Mouse (Mus musculus) midbrain, embryonic 12.5 days (tissue): Measurements from ENCODE around the gene Myof. TPM values are rescaled to one million over a fixed set of nuclear protein-coding genes. Genes with fewer than 3 reads are reported as not detected.

Source experiments
- ATAC-seq: fragments of 200-750 bp; cut with Nextera tagmentation; 2 replicates; pipeline ENCODE4 v1.8.0; 2017; ENCODE audit warnings: low read depth, moderate TSS enrichment, moderate library complexity; ENCODE audit not compliant: low FRiP score
- H3K27ac ChIP-seq: fragments of 300-500 bp; sonication (generic); replicated peaks from 2 replicates; pipeline ENCODE4 v1.5.1; 2016; ENCODE audit warnings: mild to moderate bottlenecking
- H3K27me3 ChIP-seq: fragments of 300-500 bp; sonication (generic); 2 replicates; pipeline ENCODE4 v1.6.1; 2016; ENCODE audit warnings: mild to moderate bottlenecking
- H3K36me3 ChIP-seq: fragments of 300-500 bp; sonication (generic); 2 replicates; pipeline ENCODE4 v1.6.1; 2016
- H3K4me1 ChIP-seq: fragments of 300-500 bp; sonication (generic); 2 replicates; pipeline ENCODE4 v1.6.1; 2016
- H3K4me2 ChIP-seq: fragments of 300-500 bp; sonication (generic); replicated peaks from 2 replicates; pipeline ENCODE4 v1.6.1; 2016; ENCODE audit warnings: mild to moderate bottlenecking, moderate library complexity
- H3K4me3 ChIP-seq: fragments of 300-500 bp; sonication (generic); 2 replicates; pipeline ENCODE4 v1.5.1; 2016; ENCODE audit warnings: mild to moderate bottlenecking
- H3K9ac ChIP-seq: fragments of 300-500 bp; sonication (generic); replicated peaks from 2 replicates; pipeline ENCODE4 v1.6.1; 2016; ENCODE audit warnings: mild to moderate bottlenecking, moderate library complexity
- H3K9me3 ChIP-seq: fragments of 300-500 bp; sonication (generic); 2 replicates; pipeline ENCODE4 v1.6.1; 2016; ENCODE audit warnings: mild to moderate bottlenecking
- WGBS: fragments of 180-500 bp; shearing (Covaris S2); methylation state at CpG from one replicate; pipeline ENCODE4 v1.1.7; 2016; 5-methylcytosine and 5-hydroxymethylcytosine counted together
- polyA plus RNA-seq: library from polyadenylated mRNA; unstranded; fragments of >200 nt; fragmentation: Nextera tagmentation; extraction: Ambion mirVana; gene quantifications from 2 replicates; pipeline ENCODE4 v1.2.1, GENCODE M21; 2016

The Myof gene
- polyA plus RNA-seq, 1 experiment from 2014 or later, result 5.5 TPM

DNA sequence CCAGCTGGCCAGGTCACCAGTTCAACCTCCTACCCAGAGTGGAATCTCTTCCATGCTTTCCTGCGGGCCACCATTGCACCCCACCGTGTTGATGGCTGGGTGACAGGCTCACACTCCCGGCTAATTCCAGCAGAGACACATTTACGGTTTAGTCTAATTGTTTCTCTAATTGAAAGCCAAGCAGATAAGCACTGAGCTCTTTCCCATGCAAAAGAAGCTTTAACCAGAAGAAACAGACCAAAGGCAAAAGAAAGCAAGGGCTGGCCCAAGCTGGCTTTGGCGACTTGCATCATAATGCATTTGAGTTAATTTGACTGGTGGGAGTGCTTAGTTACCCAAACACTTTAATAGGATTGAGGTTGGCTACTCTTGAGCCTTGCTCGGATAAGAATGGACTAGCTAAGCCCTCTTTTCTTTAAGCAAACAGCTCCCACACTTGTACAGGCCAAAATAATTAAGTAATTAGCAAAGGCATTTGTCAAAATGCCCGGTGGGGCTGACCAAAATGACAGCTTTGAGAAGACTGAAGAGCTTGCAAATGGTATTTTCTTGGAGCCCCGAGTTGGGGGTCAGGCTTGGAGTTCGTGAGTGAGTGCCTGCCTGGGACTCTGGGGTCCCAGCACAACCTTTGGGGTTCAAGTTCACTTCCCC lies 161.8 kb downstream of the Myof start:
- no peak overlapping the region for H3K4me3 ChIP-seq
- 2% methylated on average over 9 of the region's 9 CpGs for WGBS
- no peaks in the 10 kb centered on the region for H3K36me3 ChIP-seq
- ATAC-seq, result no peak
- peaks cover 95% of the 10 kb centered on the region for H3K27me3 ChIP-seq
- H3K4me2 ChIP-seq, result no peak overlapping the region
- H3K9me3 ChIP-seq, result no peaks in the 10 kb centered on the region
- peaks cover 16% of the 10 kb centered on the region for H3K4me1 ChIP-seq
- no peak overlapping the region for H3K9ac ChIP-seq
- no peak overlapping the region for H3K27ac ChIP-seq

DNA sequence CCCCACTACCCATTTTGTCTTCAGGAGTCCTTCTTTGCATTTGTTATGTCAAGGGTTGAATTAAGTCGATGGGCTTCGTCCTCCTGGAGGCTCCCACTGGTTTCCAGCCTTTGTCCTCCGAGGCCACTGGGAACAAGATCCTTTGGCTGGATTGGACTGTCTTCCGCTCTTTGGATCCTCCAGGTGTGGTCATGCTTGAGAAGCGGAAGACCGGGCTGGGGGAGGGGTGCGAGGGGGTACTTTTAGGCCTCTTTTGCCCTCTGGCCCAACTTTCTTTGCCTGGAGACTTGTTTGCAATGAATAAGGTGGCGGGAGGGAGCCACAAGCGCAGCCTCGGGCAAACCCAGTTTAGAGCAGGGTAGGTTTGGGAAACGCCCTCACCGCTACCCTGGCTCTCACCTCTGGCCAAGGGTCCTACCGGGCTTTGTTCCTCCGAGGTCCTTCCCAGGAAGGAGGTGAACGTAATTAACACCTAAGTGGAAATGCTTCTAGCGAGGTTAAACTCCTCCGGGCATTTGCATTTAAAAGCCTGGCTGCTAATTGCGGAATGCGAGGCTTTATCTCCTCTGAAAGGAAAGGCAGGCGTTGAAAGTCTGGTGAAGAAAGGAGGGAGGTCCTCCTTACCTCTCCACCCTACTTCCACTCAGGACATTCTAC lies 165.7 kb downstream of the Myof start:
- peak overlapping the region; percentile 27 for H3K4me2 ChIP-seq
- no peaks in the 10 kb centered on the region for H3K36me3 ChIP-seq
- H3K4me3 ChIP-seq, result no peak overlapping the region
- no peaks in the 10 kb centered on the region for H3K9me3 ChIP-seq
- H3K4me1 ChIP-seq, result peaks cover 16% of the 10 kb centered on the region
- no peak for ATAC-seq
- H3K27ac ChIP-seq, result no peak overlapping the region
- WGBS, result 2% methylated on average over 20 of the region's 20 CpGs
- H3K27me3 ChIP-seq, result peaks cover 83% of the 10 kb centered on the region
- H3K9ac ChIP-seq, result no peak overlapping the region

DNA sequence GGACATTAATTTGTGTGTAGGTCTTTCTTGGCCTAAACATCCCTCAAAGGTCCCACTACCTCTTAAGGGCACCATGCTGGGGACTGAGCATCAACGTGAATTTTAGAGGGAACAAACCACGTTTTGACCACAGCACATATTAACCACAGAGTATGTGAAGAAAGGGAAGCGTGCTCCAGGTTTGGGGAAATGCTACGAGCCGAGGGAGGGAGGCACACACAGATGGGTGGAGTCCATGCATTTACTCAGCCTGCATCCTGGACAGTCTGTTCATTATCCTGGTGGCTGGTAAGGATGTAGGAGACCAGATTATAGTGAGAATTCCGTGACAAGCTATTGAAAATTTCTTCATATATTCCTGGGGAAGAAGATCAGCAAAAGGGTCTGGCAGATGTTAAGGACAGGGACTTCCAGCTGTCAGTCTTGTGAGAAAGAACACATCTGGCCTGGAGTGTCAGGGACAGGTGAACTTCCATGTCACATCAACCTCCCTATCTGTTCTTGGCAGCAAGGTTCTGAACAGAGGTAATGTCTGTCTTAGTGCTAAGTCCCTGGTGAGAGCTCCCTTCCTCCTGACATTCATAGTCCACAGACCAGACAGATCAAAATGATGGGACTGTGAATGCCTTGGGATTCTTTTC lies 166.7 kb downstream of the Myof start:
- ATAC-seq, result no peak
- H3K9ac ChIP-seq, result no peak overlapping the region
- no peak overlapping the region for H3K4me3 ChIP-seq
- no peak overlapping the region for H3K27ac ChIP-seq
- H3K36me3 ChIP-seq, result no peaks in the 10 kb centered on the region
- H3K27me3 ChIP-seq, result peaks cover 74% of the 10 kb centered on the region
- H3K9me3 ChIP-seq, result no peaks in the 10 kb centered on the region
- no peak overlapping the region for H3K4me2 ChIP-seq
- 58% methylated on average over 6 of the region's 6 CpGs for WGBS
- H3K4me1 ChIP-seq, result peaks cover 14% of the 10 kb centered on the region

DNA sequence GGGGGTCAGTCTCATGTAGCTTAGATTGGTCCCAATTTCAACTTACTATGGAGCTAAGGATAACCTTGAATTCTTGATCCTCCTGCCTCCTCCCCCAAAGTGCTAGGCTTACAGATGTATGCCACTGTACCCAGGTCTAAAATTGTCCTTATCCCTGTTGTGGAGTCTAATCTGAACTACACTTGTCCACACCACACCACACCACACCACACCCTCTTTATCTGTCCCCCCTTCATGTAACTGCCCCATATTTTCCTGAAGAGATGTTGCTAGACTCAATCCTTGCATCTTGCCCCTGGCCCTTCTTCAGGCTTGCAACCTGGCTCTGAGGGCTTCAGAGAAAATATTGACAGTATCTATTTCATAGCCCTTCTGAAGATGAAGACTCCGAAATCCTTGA lies 169.9 kb downstream of the Myof start:
- no peaks in the 10 kb centered on the region for H3K9me3 ChIP-seq
- 97% methylated on average over 1 of the region's 1 CpGs for WGBS

DNA sequence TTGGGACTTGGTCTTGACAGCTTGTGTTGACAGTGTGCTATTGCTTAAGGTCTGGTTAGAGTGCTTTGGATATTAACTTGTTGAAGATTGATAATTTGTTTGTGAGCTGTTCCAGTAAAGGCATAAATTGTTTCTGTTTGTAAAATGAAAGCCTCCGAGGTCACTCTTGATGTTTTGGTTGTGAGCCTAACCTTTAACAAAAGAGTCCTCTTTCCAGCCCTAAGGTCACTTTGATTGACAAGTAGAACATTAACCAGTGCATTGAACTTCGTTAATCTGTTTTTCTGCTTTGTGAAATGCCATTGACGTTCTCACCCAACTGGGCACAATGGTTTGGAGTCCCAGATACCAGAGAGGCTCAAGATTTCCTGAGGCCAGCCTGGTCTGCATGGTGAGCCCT lies 175.8 kb downstream of the Myof start:
- H3K36me3 ChIP-seq, result no peaks in the 10 kb centered on the region
- H3K4me3 ChIP-seq, result no peak overlapping the region
- H3K4me1 ChIP-seq, result no peaks in the 10 kb centered on the region
- no peak overlapping the region for H3K4me2 ChIP-seq
- no peak overlapping the region for H3K27ac ChIP-seq
- ATAC-seq, result no peak
- 42% methylated on average over 3 of the region's 3 CpGs for WGBS
- H3K9ac ChIP-seq, result no peak overlapping the region
- H3K27me3 ChIP-seq, result no peaks in the 10 kb centered on the region
- H3K9me3 ChIP-seq, result no peaks in the 10 kb centered on the region

More for the DNA sequence above, 169.9 kb downstream of the Myof start:
- no peak overlapping the region for H3K4me3 ChIP-seq
- no peak for ATAC-seq
- peaks cover 46% of the 10 kb centered on the region for H3K27me3 ChIP-seq
- H3K9ac ChIP-seq, result no peak overlapping the region
- peaks cover 10% of the 10 kb centered on the region; the same call in 1 of the 2 replicates for H3K4me1 ChIP-seq
- H3K36me3 ChIP-seq, result no peaks in the 10 kb centered on the region
- no peak overlapping the region for H3K4me2 ChIP-seq
- no peak overlapping the region for H3K27ac ChIP-seq

DNA sequence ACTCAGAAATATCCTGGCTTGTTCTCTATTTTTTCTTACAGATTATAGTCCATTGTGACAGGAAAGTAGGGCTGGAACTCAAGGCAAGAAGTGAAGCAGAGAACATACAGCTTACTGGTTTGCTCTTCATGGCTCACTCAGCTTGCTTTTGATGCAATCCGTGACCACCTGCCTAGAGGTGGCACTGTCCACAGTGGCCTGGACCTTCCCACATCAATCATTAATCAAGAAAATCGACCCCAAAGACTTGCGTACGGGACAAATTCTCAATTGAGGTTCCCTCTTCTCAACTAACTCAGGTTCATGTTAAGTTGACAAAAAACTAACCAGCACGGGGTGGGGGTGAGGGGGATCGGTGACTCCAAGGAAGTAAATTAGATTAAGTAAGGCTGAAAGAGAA lies 176.4 kb downstream of the Myof start:
- H3K4me2 ChIP-seq, result no peak overlapping the region
- H3K4me1 ChIP-seq, result no peaks in the 10 kb centered on the region
- H3K9ac ChIP-seq, result no peak overlapping the region
- H3K4me3 ChIP-seq, result no peak overlapping the region
- 89% methylated on average over 6 of the region's 6 CpGs for WGBS
- H3K36me3 ChIP-seq, result no peaks in the 10 kb centered on the region
- ATAC-seq, result no peak
- no peaks in the 10 kb centered on the region for H3K27me3 ChIP-seq
- H3K9me3 ChIP-seq, result no peaks in the 10 kb centered on the region
- H3K27ac ChIP-seq, result no peak overlapping the region

DNA sequence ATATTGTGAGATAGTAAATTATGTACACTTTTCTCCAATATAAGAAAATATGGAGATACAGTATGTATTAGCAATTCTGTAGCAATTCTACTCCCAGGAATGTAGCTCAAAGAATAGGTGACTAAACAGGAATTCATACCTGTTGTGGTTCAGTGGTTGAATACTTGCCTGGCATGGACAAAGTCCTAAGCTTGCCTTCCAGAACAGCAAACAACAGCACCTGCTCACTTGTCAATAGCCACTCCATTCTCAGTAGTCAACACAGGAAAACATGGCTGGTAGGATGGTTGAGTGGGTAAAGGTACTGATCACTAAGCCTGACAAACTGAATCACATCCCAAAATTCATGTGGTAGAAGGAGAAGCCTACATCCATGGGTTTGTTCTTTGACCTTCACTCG lies 182.2 kb downstream of the Myof start:
- Histone ChIP-seq H3K4me1 (no peaks in the 10 kb centered on the region), H3K27me3 (no peaks in the 10 kb centered on the region), H3K4me2 (no peak overlapping the region), H3K9me3 (no peaks in the 10 kb centered on the region), H3K36me3 (no peaks in the 10 kb centered on the region), H3K27ac (no peak overlapping the region), H3K9ac (no peak overlapping the region), H3K4me3 (no peak overlapping the region)
- WGBS, result 88% methylated on average over 1 of the region's 1 CpGs
- no peak for ATAC-seq

DNA sequence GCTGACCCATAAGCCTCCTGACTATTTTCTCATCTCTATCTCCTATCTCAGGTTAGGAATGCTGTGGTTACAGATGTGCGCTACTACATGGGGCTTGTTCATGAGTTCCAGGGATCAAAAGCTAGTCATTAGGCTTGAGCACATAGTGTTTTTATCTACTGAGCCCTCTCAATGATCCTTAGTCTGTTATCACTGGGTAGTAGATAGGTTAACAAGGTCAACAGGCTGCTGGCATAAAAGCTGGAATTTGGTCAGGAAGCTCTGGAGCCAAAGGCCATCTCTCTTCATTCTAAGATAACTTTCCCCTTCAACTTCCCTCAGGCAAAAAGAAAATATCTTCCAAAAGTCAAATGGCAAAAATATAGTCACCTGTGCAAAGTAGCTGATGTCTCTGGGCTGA lies 183.1 kb downstream of the Myof start:
- WGBS, result 100% methylated on average over 1 of the region's 1 CpGs
- Histone ChIP-seq H3K9me3 (no peaks in the 10 kb centered on the region), H3K9ac (no peak overlapping the region), H3K4me2 (no peak overlapping the region), H3K4me3 (no peak overlapping the region), H3K27ac (no peak overlapping the region), H3K4me1 (no peaks in the 10 kb centered on the region), H3K27me3 (no peaks in the 10 kb centered on the region), H3K36me3 (no peaks in the 10 kb centered on the region)
- ATAC-seq, result no peak

DNA sequence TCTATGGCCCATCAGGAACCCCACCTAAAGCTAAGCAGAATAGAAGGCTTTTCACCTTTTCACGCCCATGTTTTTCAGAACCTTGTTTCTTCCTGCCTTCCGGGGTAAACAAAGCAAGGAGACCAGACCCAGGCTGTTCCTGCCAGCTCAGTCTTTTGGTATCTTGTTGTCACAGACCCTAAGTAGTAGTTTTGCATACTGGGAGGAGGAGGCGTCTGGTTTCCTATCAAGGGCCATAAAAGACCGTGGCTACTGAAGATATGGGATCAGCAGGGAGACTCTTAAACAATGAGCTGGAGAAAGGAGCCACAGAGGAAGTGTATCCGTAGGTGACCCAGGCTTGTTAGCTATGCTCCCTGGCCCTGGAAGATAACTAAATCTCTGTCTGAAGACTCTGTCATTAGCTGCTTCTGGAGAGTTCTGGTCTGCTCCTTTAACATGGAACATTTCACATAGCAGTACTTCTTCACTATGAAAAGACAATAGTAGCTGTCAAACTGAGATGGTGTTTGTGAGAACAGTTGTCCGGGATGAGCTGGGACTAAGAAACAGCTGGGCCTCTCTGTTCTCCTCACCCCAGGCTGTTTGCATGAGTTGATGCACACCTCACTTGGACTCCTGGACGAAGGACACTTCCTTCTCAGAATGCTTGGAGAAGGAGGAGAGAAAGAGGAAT lies 184.8 kb downstream of the Myof start:
- Histone ChIP-seq H3K4me3 (no peak overlapping the region), H3K9me3 (no peaks in the 10 kb centered on the region), H3K4me1 (no peaks in the 10 kb centered on the region), H3K27ac (no peak overlapping the region), H3K9ac (no peak overlapping the region), H3K36me3 (no peaks in the 10 kb centered on the region), H3K27me3 (no peaks in the 10 kb centered on the region), H3K4me2 (no peak overlapping the region)
- WGBS, result 59% methylated on average over 7 of the region's 7 CpGs
- ATAC-seq, result no peak

DNA sequence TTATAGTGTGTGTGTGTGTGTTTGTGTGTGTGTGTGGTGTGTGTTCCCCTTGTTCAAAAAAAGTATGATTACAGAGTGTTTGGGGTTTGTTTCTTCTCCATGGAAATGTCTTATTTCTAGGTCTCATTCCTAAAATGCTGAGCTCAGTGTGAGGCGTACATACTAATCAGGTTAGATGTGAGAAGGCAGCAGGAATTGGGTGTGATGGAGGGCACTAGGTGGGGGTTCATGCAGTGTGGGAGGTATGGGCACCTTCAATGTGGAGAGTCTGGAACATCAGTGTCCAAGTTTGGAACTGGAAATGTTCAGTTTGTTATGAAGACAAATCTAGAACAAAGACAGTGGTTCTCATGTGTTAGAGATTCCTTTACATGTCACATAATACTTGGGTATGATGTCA lies 191.3 kb downstream of the Myof start:
- no peaks in the 10 kb centered on the region for H3K27me3 ChIP-seq
- H3K9ac ChIP-seq, result no peak overlapping the region
- no peak overlapping the region for H3K4me2 ChIP-seq
- H3K27ac ChIP-seq, result no peak overlapping the region
- H3K4me1 ChIP-seq, result no peaks in the 10 kb centered on the region; the same call in 1 of the 2 replicates
- H3K9me3 ChIP-seq, result no peaks in the 10 kb centered on the region
- no peaks in the 10 kb centered on the region for H3K36me3 ChIP-seq
- WGBS, result 89% methylated on average over 1 of the region's 1 CpGs
- no peak overlapping the region for H3K4me3 ChIP-seq
- no peak for ATAC-seq

DNA sequence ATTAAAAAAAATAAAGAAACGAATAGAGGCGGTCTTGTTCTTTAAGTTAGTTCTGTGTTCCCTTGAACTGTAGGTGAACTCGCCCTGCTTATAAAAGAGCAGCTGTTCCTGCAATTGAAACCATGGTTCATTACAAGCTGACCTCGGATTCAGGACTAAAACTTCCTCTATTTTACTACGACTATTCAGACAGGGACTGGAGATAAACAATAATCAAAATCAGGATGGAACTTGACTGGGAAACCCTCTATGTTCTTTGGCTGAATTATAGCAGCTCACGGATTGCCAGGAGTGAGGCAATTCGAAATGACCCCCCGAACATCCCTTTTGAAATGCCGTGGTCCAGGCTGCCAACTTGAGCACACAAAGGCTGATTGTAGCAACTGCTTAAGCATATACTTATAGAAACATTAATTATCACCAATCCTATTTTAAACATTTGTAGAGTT lies 191.8 kb downstream of the Myof start:
- H3K27ac ChIP-seq, result no peak overlapping the region
- H3K36me3 ChIP-seq, result no peaks in the 10 kb centered on the region
- no peak overlapping the region for H3K4me2 ChIP-seq
- no peak overlapping the region for H3K4me3 ChIP-seq
- no peaks in the 10 kb centered on the region for H3K9me3 ChIP-seq
- WGBS, result 74% methylated on average over 9 of the region's 9 CpGs
- no peaks in the 10 kb centered on the region; the same call in 1 of the 2 replicates for H3K4me1 ChIP-seq
- ATAC-seq, result no peak
- H3K9ac ChIP-seq, result no peak overlapping the region
- no peaks in the 10 kb centered on the region for H3K27me3 ChIP-seq
